Mouse (Mus musculus) lung, embryonic 14.5 days (tissue): ENCODE results near the gene Tead4. TPM values are rescaled to one million over a fixed set of nuclear protein-coding genes. Genes with fewer than 3 reads are reported as not detected.

Experiments
- ATAC-seq: fragments of 200-750 bp; cut with Nextera tagmentation; 2 replicates; pipeline ENCODE4 v1.8.0; 2017; ENCODE audit warnings: mild to moderate bottlenecking, moderate TSS enrichment, moderate library complexity; ENCODE audit not compliant: insufficient read depth
- DNase-seq: peaks from one replicate; pipeline ENCODE4 v3.0.0-alpha.2; 2015
- H3K27ac ChIP-seq: fragments of 300-500 bp; sonication (generic); 2 replicates; pipeline ENCODE4 v1.5.1; 2014; ENCODE audit warnings: low read depth, mild to moderate bottlenecking, moderate library complexity
- H3K27me3 ChIP-seq: fragments of 300-500 bp; sonication (generic); 2 replicates; pipeline ENCODE4 v1.6.1; 2014; ENCODE audit warnings: low read length, control low read depth; ENCODE audit not compliant: insufficient read depth
- H3K36me3 ChIP-seq: fragments of 300-500 bp; sonication (generic); 2 replicates; pipeline ENCODE4 v1.6.1; 2014; ENCODE audit warnings: control low read depth; ENCODE audit not compliant: insufficient read depth
- H3K4me1 ChIP-seq: fragments of 300-500 bp; sonication (generic); 2 replicates; pipeline ENCODE4 v1.6.1; 2014; ENCODE audit warnings: antibody characterized with exemption, control low read depth; ENCODE audit not compliant: insufficient read depth
- H3K4me2 ChIP-seq: fragments of 300-500 bp; sonication (generic); 2 replicates; pipeline ENCODE4 v1.6.1; 2014; ENCODE audit warnings: mild to moderate bottlenecking
- H3K4me3 ChIP-seq: fragments of 300-500 bp; sonication (generic); 2 replicates; pipeline ENCODE4 v1.5.1; 2014; ENCODE audit warnings: low read depth, low read length
- H3K9ac ChIP-seq: fragments of 300-500 bp; sonication (generic); 2 replicates; pipeline ENCODE4 v1.6.1; 2014
- H3K9me3 ChIP-seq: fragments of 300-500 bp; sonication (generic); 2 replicates; pipeline ENCODE4 v1.6.1; 2016; ENCODE audit warnings: low read depth, low read length, control low read depth
- CTCF ChIP-seq: IDR thresholded peaks from 2 replicates; pipeline ENCODE4 v1.5.1; 2016; ENCODE audit warnings: antibody characterized with exemption, low read depth
- WGBS: fragments of 180-500 bp; shearing (Covaris S2); extraction: QIAGEN DNeasy Blood & Tissue Kit; methylation state at CpG from one replicate; pipeline ENCODE4 v1.1.7; 2014; 5-methylcytosine and 5-hydroxymethylcytosine counted together
- polyA plus RNA-seq: library from polyadenylated mRNA; unstranded; fragments of >200 nt; fragmentation: Nextera tagmentation; extraction: Ambion mirVana; gene quantifications from 2 replicates; pipeline ENCODE4 v1.2.1, GENCODE M21; 2014

The Tead4 gene
- 3.3 and 4.1 TPM in 2 replicates for polyA plus RNA-seq

DNA sequence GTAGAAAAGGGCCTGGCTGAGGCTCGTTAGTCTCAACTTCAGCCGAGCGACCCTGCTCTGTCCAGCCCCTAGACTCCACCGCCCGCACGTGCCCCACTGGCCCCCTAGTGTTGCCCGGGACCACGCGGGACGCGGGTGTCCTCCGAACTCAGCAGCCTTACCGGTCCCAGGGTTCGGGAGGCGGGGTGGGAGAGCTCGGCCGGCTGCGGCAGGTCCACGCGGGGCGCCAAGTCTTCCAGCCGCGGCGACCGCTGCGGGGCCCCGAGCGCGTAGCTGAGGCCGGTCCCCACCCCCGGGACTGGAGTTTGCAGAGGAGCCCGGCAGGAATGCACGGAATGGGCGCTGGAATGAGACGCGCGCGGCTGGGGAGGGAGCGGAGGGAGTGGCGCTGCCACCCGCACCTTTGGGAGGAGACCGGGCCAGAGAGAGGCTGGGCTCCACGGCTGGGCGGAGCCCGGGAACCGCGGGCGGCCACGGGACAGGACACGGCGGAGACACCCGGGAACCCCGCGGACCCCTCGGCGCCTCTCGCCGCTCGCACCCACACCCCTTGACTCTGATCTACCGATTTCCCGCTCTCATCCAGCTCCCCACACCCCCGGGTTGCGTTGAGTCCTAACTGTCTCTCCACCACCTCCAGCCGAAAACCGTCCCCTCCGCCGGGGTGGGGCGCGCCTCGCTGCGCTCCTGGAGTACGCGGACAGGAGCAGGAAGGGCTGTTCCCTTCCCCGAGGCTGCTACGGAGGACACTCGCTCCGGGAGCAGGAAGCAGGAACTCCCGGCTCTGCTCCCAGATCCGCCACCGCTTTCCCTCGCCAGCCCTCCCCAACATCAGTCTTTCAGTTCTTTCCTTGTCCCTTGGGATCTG, at the start of gene Tead4:
Gene Tead4, minus strand, starts transcription at position 690 of the 868 bp plus-strand sequence.
- peak within 1 kb of the TSS; percentile 69 for H3K4me3 ChIP-seq
- ATAC-seq (peak; percentile 91), DNase-seq (peak; percentile 84)
- peak within 1 kb of the TSS; percentile 69 for H3K27ac ChIP-seq
- peak; percentile 10; the same call in 1 of the 2 replicates for TF ChIP-seq CTCF
- peak within 1 kb of the TSS; percentile 98 for H3K4me2 ChIP-seq
- under 1% methylated on average over 72 of the region's 81 CpGs for WGBS
- no peaks in the 10 kb centered on the region for H3K36me3 ChIP-seq
- no peaks in the 10 kb centered on the region for H3K9me3 ChIP-seq
- peaks cover 19% of the 10 kb centered on the region for H3K27me3 ChIP-seq
- peak within 1 kb of the TSS; percentile 65 for H3K9ac ChIP-seq
- peaks cover 21% of the 10 kb centered on the region for H3K4me1 ChIP-seq

- H3K4me3 ChIP-seq, result no peak overlapping the region
- H3K4me2 ChIP-seq, result no peak overlapping the region
- ATAC-seq (no peak), DNase-seq (no peak)
- no peak for TF ChIP-seq CTCF
- H3K9me3 ChIP-seq, result no peaks in the 10 kb centered on the region
- peak overlapping the region; percentile 69; the same call in 1 of the 2 replicates for H3K27ac ChIP-seq
- H3K4me1 ChIP-seq, result 0 out of 2 replicates have a peak, but pooled peaks cover 3% of the 10 kb centered on the region
- no peaks in the 10 kb centered on the region for H3K27me3 ChIP-seq
- WGBS, result 44% methylated on average over 7 of the region's 7 CpGs
- H3K36me3 ChIP-seq, result peaks cover 13% of the 10 kb centered on the region; the same call in 1 of the 2 replicates
- no peak overlapping the region for H3K9ac ChIP-seq
Measured at GRCm38 (mm10) chr6:128349711-128350110, 49.1 kb upstream of the Tead4 start.

DNA sequence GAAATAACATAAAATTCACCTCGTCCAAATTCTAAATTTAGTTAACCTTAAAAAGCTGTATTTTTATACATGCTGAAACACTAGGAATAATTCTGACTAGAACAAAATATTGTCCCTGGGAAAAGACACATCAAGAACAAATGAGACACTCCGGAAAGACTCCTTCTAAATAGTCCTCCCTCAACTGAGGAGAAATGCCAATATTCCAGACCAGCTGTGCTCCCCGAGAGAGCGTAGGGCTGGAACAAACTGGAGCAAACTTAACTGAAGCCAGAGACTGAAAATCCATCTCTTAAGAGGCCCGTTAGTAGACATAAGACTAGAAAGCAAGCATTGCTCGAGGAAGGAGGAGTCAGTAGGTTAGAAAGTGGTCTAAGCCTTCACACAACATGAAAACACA, 46.2 kb upstream of the Tead4 start:
- H3K36me3 ChIP-seq, result peaks cover 17% of the 10 kb centered on the region; the same call in 1 of the 2 replicates
- H3K9me3 ChIP-seq, result no peaks in the 10 kb centered on the region
- TF ChIP-seq CTCF, result no peak
- H3K4me1 ChIP-seq, result no peaks in the 10 kb centered on the region
- DNase-seq (no peak), ATAC-seq (no peak)
- no peak overlapping the region for H3K27ac ChIP-seq
- no peak overlapping the region for H3K9ac ChIP-seq
- no peak overlapping the region for H3K4me3 ChIP-seq
- 77% methylated on average over 6 of the region's 6 CpGs for WGBS
- H3K27me3 ChIP-seq, result no peaks in the 10 kb centered on the region
- H3K4me2 ChIP-seq, result no peak overlapping the region

DNA sequence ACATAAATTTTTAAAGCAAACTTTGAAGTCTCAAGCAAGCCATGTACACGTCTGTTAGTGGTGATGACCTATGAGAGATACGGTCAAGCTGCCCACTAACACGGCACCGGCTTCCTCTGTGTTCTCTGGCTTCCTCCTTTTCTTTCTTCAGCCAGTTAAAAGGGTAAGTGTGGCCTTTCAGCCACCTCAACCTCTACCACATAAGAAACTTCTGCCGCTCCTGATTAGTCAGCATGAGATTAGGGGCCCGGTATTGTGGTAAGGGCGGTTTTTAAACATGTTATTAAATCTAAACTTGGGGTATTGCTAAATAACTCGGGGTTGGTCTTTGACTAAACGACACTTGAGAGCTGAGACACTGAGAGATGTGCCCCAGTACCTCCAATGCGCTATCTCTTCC, 45.0 kb upstream of the Tead4 start:
- peaks cover 14% of the 10 kb centered on the region; the same call in 1 of the 2 replicates for H3K36me3 ChIP-seq
- DNase-seq (no peak), ATAC-seq (no peak)
- H3K9me3 ChIP-seq, result no peaks in the 10 kb centered on the region
- TF ChIP-seq CTCF, result no peak
- 83% methylated on average over 10 of the region's 10 CpGs for WGBS
- no peak overlapping the region for H3K9ac ChIP-seq
- H3K4me1 ChIP-seq, result no peaks in the 10 kb centered on the region
- no peak overlapping the region for H3K4me2 ChIP-seq
- no peaks in the 10 kb centered on the region for H3K27me3 ChIP-seq
- no peak overlapping the region for H3K4me3 ChIP-seq
- no peak overlapping the region for H3K27ac ChIP-seq

DNA sequence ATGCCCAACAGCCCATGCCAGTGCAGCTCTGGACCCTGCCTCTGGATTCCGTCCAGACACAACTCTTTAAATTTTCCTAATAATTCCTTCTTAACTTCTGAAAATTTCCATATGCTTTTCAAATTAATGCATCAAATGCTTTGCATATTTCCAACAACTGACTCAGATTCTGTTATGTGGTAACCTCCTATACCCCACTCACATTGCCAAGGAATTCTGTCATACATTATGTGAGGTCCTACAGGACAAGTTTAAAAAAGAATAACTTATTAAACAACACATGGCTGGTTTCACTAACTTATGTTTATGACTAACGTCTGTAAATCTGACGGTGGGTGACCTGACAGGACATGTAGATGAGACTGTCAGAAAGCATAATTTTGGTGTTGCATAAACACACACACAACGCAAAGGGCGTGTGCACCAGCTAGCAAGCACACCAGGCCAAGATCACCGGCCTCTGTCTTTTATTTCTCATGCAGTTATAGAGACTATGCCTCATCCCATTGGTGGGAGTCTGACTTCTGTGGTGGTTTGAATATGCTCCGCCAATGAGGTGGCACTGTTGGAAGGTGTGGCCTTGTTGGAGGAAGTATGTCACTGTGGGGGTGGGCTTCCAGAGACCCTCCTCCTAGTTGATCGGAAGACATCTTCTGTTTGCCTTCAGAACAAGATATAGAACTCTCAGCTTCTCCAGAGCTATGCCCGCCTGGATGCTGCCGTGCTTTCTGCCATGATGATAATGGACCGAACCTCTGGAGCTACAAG, 41.5 kb upstream of the Tead4 start:
- peak; percentile 16 for DNase-seq
- peaks cover 4% of the 10 kb centered on the region for H3K4me1 ChIP-seq
- no peak overlapping the region for H3K9ac ChIP-seq
- TF ChIP-seq CTCF, result no peak
- H3K27me3 ChIP-seq, result no peaks in the 10 kb centered on the region
- no peak overlapping the region for H3K27ac ChIP-seq
- peaks cover 4% of the 10 kb centered on the region; the same call in 1 of the 2 replicates for H3K36me3 ChIP-seq
- 86% methylated on average over 11 of the region's 11 CpGs for WGBS
- no peak for ATAC-seq
- H3K4me2 ChIP-seq, result no peak overlapping the region
- H3K4me3 ChIP-seq, result no peak overlapping the region
- no peaks in the 10 kb centered on the region for H3K9me3 ChIP-seq

- H3K36me3 ChIP-seq, result peaks cover 23% of the 10 kb centered on the region; the same call in 1 of the 2 replicates
- H3K4me1 ChIP-seq, result peaks cover 4% of the 10 kb centered on the region
- H3K27ac ChIP-seq, result peak overlapping the region; percentile 30; the same call in 1 of the 2 replicates
- DNase-seq (peak; percentile 48), ATAC-seq (peak; percentile 62)
- no peaks in the 10 kb centered on the region for H3K9me3 ChIP-seq
- WGBS, result 24% methylated on average over 5 of the region's 5 CpGs
- H3K4me3 ChIP-seq, result no peak overlapping the region
- TF ChIP-seq CTCF, result no peak
- H3K4me2 ChIP-seq, result no peak overlapping the region
- no peak overlapping the region for H3K9ac ChIP-seq
- no peaks in the 10 kb centered on the region for H3K27me3 ChIP-seq
Measured at GRCm38 (mm10) chr6:128338876-128339275, 38.3 kb upstream of the Tead4 start.

GRCm38 (mm10) chr6:128337467-128337866, 36.8 kb upstream of the Tead4 start:
- 54% methylated on average over 7 of the region's 7 CpGs for WGBS
- ATAC-seq, result no peak
- Histone ChIP-seq H3K27me3 (no peaks in the 10 kb centered on the region), H3K27ac (no peak overlapping the region), H3K9ac (no peak overlapping the region), H3K9me3 (no peaks in the 10 kb centered on the region), H3K4me3 (no peak overlapping the region), H3K4me2 (no peak overlapping the region), H3K4me1 (peaks cover 4% of the 10 kb centered on the region), H3K36me3 (peaks cover 33% of the 10 kb centered on the region)
- TF ChIP-seq CTCF, result no peak
- DNase-seq, result no peak
